Mouse (Mus musculus) liver, postnatal 0 days (tissue): ENCODE data around the gene Tm9sf3. TPM values are rescaled to one million over a fixed set of nuclear protein-coding genes. Genes with fewer than 3 reads are reported as not detected.
A peak's percentile ranks its signal among the peaks of the same experiment; 100 is the strongest.

Experiments used
- ATAC-seq: fragments of 200-750 bp; cut with Nextera tagmentation; 2 replicates; pipeline ENCODE4 v1.8.0; 2017; ENCODE audit warnings: mild to moderate bottlenecking, moderate library complexity
- DNase-seq: peaks from one replicate; pipeline ENCODE4 v3.0.0-alpha.2; 2016
- H3K27ac ChIP-seq: fragments of 300-500 bp; sonication (generic); 2 replicates; pipeline ENCODE4 v1.5.1; 2014; ENCODE audit warnings: antibody characterized with exemption, moderate library complexity, mild to moderate bottlenecking, low read depth
- H3K27me3 ChIP-seq: fragments of 300-500 bp; sonication (generic); 2 replicates; pipeline ENCODE4 v1.6.1; 2014; ENCODE audit warnings: low read length, control low read depth, mixed read lengths; ENCODE audit not compliant: insufficient read depth
- H3K36me3 ChIP-seq: fragments of 300-500 bp; sonication (generic); replicated peaks from 2 replicates; pipeline ENCODE4 v1.6.1; 2014; ENCODE audit warnings: mild to moderate bottlenecking, control low read depth, low read length, moderate library complexity, mixed read lengths; ENCODE audit not compliant: insufficient read depth
- H3K4me1 ChIP-seq: fragments of 300-500 bp; sonication (generic); 2 replicates; pipeline ENCODE4 v1.6.1; 2014; ENCODE audit warnings: antibody characterized with exemption, mild to moderate bottlenecking, control low read depth; ENCODE audit not compliant: insufficient read depth
- H3K4me2 ChIP-seq: fragments of 300-500 bp; sonication (generic); 2 replicates; pipeline ENCODE4 v1.6.1; 2014; ENCODE audit warnings: low read depth, mild to moderate bottlenecking, low read length, moderate library complexity, mixed read lengths
- H3K4me3 ChIP-seq: fragments of 300-500 bp; sonication (generic); 2 replicates; pipeline ENCODE4 v1.5.1; 2014; ENCODE audit warnings: low read depth, low read length
- H3K9ac ChIP-seq: fragments of 300-500 bp; sonication (generic); replicated peaks from 2 replicates; pipeline ENCODE4 v1.6.1; 2014; ENCODE audit warnings: mild to moderate bottlenecking, moderate library complexity
- H3K9me3 ChIP-seq: fragments of 300-500 bp; sonication (generic); 2 replicates; pipeline ENCODE4 v1.6.1; 2016; ENCODE audit warnings: mild to moderate bottlenecking, control low read depth, low read length, mixed read lengths
- CTCF ChIP-seq: sonication (generic); IDR thresholded peaks from 2 replicates; pipeline ENCODE4 v1.5.1; 2016; ENCODE audit warnings: antibody characterized with exemption, low read depth
- EP300 ChIP-seq: IDR thresholded peaks from 2 replicates; pipeline ENCODE4 v1.6.1; 2016; ENCODE audit warnings: antibody characterized with exemption, low read depth, mild to moderate bottlenecking
- WGBS: fragments of 180-500 bp; shearing (Covaris S2); extraction: QIAGEN DNeasy Blood & Tissue Kit; methylation state at CpG from one replicate; pipeline ENCODE4 v1.1.7; 2014; ENCODE audit not compliant: insufficient replicate concordance; 5-methylcytosine and 5-hydroxymethylcytosine counted together
- polyA plus RNA-seq: library from polyadenylated mRNA; unstranded; fragments of >200 nt; fragmentation: Nextera tagmentation; extraction: Ambion mirVana; gene quantifications from 2 replicates; pipeline ENCODE4 v1.2.1, GENCODE M21; 2015

Tm9sf3 gene
- polyA plus RNA-seq, 1 experiment from 2014 or later, result 45.8 TPM

DNA sequence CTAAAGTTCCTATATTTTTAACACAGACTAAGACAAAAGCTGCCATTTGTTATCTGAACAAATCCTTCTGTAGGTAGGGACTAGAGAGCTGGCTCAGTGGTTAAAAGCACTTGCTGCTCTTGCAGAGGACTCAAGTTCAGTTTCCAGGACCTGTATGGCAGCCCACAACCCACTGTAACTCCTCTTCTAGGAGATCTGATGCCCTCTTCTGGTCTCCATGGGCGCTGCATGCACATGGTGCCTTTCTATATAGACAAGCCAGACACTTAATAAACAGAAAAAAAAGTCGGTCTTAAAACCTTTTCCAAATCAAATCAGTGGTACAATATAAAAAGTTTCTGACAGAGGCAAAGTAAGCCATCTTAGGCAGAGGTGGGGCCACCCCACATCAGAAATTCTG is 5.1 kb downstream of the Tm9sf3 start:
- Histone ChIP-seq H3K9ac (no peak overlapping the region), H3K27ac (no peak overlapping the region), H3K27me3 (no peaks in the 10 kb centered on the region), H3K9me3 (no peaks in the 10 kb centered on the region), H3K36me3 (peaks cover 11% of the 10 kb centered on the region), H3K4me3 (no peak overlapping the region), H3K4me2 (no peak overlapping the region), H3K4me1 (peaks cover 24% of the 10 kb centered on the region)
- peak; percentile 55 for DNase-seq
- TF ChIP-seq CTCF (peak; percentile 61), EP300 (no peak)
- ATAC-seq, result no peak
- 30% methylated on average over 2 of the region's 2 CpGs for WGBS

GRCm38 (mm10) chr19:41254584-41254983 is 9.2 kb downstream of the Tm9sf3 start:
- H3K4me1 ChIP-seq, result peaks cover 9% of the 10 kb centered on the region; the same call in 1 of the 2 replicates
- H3K9me3 ChIP-seq, result no peaks in the 10 kb centered on the region
- DNase-seq, result no peak
- no peak overlapping the region for H3K4me3 ChIP-seq
- no peak overlapping the region for H3K4me2 ChIP-seq
- ATAC-seq, result no peak
- no peak overlapping the region for H3K27ac ChIP-seq
- peaks cover 18% of the 10 kb centered on the region for H3K36me3 ChIP-seq
- TF ChIP-seq EP300, result no peak
- TF ChIP-seq CTCF, result no peak
- H3K27me3 ChIP-seq, result no peaks in the 10 kb centered on the region
- WGBS, result 74% methylated on average over 5 of the region's 5 CpGs
- H3K9ac ChIP-seq, result no peak overlapping the region

GRCm38 (mm10) chr19:41248968-41249367 is 14.8 kb downstream of the Tm9sf3 start:
- no peak for DNase-seq
- H3K4me2 ChIP-seq, result no peak overlapping the region
- no peaks in the 10 kb centered on the region for H3K4me1 ChIP-seq
- no peaks in the 10 kb centered on the region for H3K27me3 ChIP-seq
- WGBS, result 73% methylated on average over 4 of the region's 4 CpGs
- H3K4me3 ChIP-seq, result no peak overlapping the region
- H3K27ac ChIP-seq, result no peak overlapping the region
- no peak for TF ChIP-seq CTCF
- no peak for TF ChIP-seq EP300
- no peaks in the 10 kb centered on the region for H3K9me3 ChIP-seq
- H3K9ac ChIP-seq, result no peak overlapping the region
- peaks cover 35% of the 10 kb centered on the region for H3K36me3 ChIP-seq
- no peak for ATAC-seq

DNA sequence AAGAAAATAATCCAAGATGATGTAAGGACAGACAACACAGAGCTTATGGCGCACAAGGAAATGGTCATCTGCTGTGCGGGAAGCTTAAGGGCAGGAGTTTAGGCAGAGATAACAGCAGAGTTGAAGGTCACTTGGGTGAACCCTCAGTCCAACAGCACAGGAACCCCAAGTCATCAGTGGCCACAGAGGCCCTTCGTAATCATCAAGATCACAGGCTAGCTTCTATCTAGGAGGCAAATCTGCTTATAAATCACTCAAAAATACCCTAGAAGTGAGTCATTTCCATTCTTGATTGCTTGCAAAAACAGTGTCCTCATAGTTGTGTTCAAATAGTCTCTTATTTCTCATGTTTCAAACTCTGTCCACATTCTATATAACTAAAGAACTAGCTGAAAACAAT is 15.5 kb downstream of the Tm9sf3 start:
- Histone ChIP-seq H3K9me3 (no peaks in the 10 kb centered on the region), H3K27ac (no peak overlapping the region), H3K4me2 (no peak overlapping the region), H3K4me3 (no peak overlapping the region), H3K27me3 (no peaks in the 10 kb centered on the region), H3K4me1 (no peaks in the 10 kb centered on the region), H3K36me3 (peaks cover 39% of the 10 kb centered on the region), H3K9ac (no peak overlapping the region)
- no peak for TF ChIP-seq EP300
- no peak for TF ChIP-seq CTCF
- ATAC-seq (no peak), DNase-seq (no peak)
- WGBS, result 87% methylated on average over 3 of the region's 3 CpGs

GRCm38 (mm10) chr19:41246271-41246670 is 17.5 kb downstream of the Tm9sf3 start:
- 63% methylated on average over 4 of the region's 4 CpGs for WGBS
- Histone ChIP-seq H3K27ac (no peak overlapping the region), H3K27me3 (no peaks in the 10 kb centered on the region), H3K9me3 (no peaks in the 10 kb centered on the region), H3K4me1 (no peaks in the 10 kb centered on the region), H3K4me2 (no peak overlapping the region), H3K4me3 (no peak overlapping the region), H3K9ac (no peak overlapping the region), H3K36me3 (peaks cover 51% of the 10 kb centered on the region)
- DNase-seq (no peak), ATAC-seq (no peak)
- TF ChIP-seq EP300, result no peak
- no peak for TF ChIP-seq CTCF

DNA sequence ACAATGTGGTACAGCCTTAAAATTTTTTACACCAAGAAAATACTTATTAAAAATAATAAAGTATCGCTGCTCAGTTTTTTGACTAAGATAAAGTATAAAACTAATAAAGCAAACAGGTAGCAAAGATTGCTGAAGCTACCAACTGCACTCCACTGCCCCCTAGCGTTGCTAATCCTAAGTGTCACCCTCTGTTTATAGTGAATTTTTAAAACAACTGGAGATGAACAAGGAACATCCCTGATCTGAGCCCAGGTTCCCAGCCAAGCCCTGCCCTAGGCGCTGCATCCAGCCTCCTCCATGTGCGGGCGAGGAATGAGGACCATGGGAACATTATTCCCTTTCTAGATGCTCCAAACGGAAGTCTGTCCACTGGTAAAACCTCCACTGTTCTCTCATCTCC is 19.2 kb downstream of the Tm9sf3 start:
- H3K27me3 ChIP-seq, result no peaks in the 10 kb centered on the region
- DNase-seq (peak; percentile 52), ATAC-seq (no peak)
- peak; percentile 75 for TF ChIP-seq CTCF
- no peak for TF ChIP-seq EP300
- H3K9me3 ChIP-seq, result no peaks in the 10 kb centered on the region
- 72% methylated on average over 6 of the region's 6 CpGs for WGBS
- no peak overlapping the region for H3K9ac ChIP-seq
- no peak overlapping the region for H3K4me2 ChIP-seq
- H3K27ac ChIP-seq, result no peak overlapping the region
- no peak overlapping the region for H3K4me3 ChIP-seq
- H3K4me1 ChIP-seq, result no peaks in the 10 kb centered on the region
- H3K36me3 ChIP-seq, result peaks cover 59% of the 10 kb centered on the region

DNA sequence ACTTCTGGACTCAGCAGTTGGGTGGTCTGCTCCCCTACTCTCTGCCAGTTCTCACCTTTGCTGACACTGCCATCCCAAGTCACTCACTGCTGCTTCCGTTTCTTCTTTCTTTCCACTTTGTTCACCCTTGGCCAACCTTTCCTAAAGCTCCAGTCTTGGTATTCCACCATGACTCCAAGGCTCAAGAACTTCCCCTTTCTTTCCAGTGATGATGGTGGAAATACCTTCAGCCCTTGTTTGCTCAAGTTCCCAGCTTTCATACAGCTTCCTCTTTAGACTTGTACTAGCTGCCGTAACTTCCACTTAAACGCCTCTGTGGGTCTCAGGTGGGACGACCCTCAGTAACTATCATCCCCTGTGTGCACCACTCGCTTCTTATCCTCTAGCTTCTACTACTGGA is 21.8 kb downstream of the Tm9sf3 start:
- TF ChIP-seq CTCF (no peak), EP300 (no peak)
- no peak for DNase-seq
- H3K9me3 ChIP-seq, result no peaks in the 10 kb centered on the region
- H3K4me1 ChIP-seq, result no peaks in the 10 kb centered on the region
- ATAC-seq, result no peak
- no peak overlapping the region for H3K27ac ChIP-seq
- 77% methylated on average over 5 of the region's 5 CpGs for WGBS
- no peak overlapping the region for H3K4me3 ChIP-seq
- H3K9ac ChIP-seq, result no peak overlapping the region
- no peaks in the 10 kb centered on the region for H3K27me3 ChIP-seq
- H3K4me2 ChIP-seq, result no peak overlapping the region
- H3K36me3 ChIP-seq, result peaks cover 67% of the 10 kb centered on the region
